Mouse (Mus musculus) neural tube, embryonic 15.5 days (tissue): ENCODE measurements around the gene Polr1d. TPM values are rescaled to one million over a fixed set of nuclear protein-coding genes. Genes with fewer than 3 reads are reported as not detected.

Experiments
- ATAC-seq: fragments of 200-750 bp; cut with Nextera tagmentation; 2 replicates; pipeline ENCODE4 v1.8.0; 2017; ENCODE audit warnings: mild to moderate bottlenecking, moderate TSS enrichment, moderate library complexity; ENCODE audit not compliant: low FRiP score
- H3K27ac ChIP-seq: fragments of 300-500 bp; sonication (generic); replicated peaks from 2 replicates; pipeline ENCODE4 v1.5.1; 2015; ENCODE audit warnings: mild to moderate bottlenecking, inconsistent platforms
- H3K27me3 ChIP-seq: fragments of 300-500 bp; sonication (generic); replicated peaks from 2 replicates; pipeline ENCODE4 v1.6.1; 2015; ENCODE audit warnings: inconsistent platforms
- H3K36me3 ChIP-seq: fragments of 300-500 bp; sonication (generic); 2 replicates; pipeline ENCODE4 v1.6.1; 2015; ENCODE audit warnings: inconsistent platforms
- H3K4me1 ChIP-seq: fragments of 300-500 bp; sonication (generic); 2 replicates; pipeline ENCODE4 v1.6.1; 2015; ENCODE audit warnings: inconsistent platforms
- H3K4me2 ChIP-seq: fragments of 300-500 bp; sonication (generic); 2 replicates; pipeline ENCODE4 v1.6.1; 2015; ENCODE audit warnings: inconsistent platforms, mild to moderate bottlenecking, moderate library complexity
- H3K4me3 ChIP-seq: fragments of 300-500 bp; sonication (generic); replicated peaks from 2 replicates; pipeline ENCODE4 v1.5.1; 2015; ENCODE audit warnings: mild to moderate bottlenecking, inconsistent platforms
- H3K9ac ChIP-seq: fragments of 300-500 bp; sonication (generic); replicated peaks from 2 replicates; pipeline ENCODE4 v1.6.1; 2015; ENCODE audit warnings: mild to moderate bottlenecking, inconsistent platforms
- H3K9me3 ChIP-seq: fragments of 300-500 bp; sonication (generic); replicated peaks from 2 replicates; pipeline ENCODE4 v1.6.1; 2016; ENCODE audit warnings: inconsistent platforms
- WGBS: fragments of 180-500 bp; shearing (Covaris S2); methylation state at CpG from one replicate; pipeline ENCODE4 v1.1.7; 2015; ENCODE audit warnings: mixed read lengths; 5-methylcytosine and 5-hydroxymethylcytosine counted together
- polyA plus RNA-seq: library from polyadenylated mRNA; unstranded; fragments of >200 nt; fragmentation: Nextera tagmentation; extraction: Ambion mirVana; gene quantifications from 2 replicates; pipeline ENCODE4 v1.2.1, GENCODE M21; 2015

Gene Polr1d
- polyA plus RNA-seq, 1 experiment from 2014 or later: 106 TPM

DNA sequence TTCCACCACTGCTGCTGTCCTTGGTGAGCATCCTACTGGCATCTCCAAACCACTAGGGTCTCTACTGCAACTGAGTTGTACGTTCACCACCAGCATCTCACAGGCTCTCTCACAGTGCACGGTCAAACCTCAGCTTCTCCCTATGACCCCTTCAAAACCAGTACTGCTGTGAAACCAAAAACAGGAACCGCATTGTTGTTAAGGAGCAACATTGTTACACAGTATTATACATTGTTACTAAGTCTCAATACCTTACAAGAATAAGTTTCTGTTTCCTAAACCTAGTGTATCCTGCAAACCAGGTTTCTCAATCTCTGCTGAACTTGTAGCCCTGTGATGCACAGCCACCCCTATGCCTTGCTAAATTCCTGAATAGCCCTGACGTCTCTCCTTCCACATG, 51.0 kb downstream of the Polr1d start:
- WGBS: 86% methylated on average over 4 of the region's 4 CpGs
- H3K27ac ChIP-seq: no peak overlapping the region
- H3K27me3 ChIP-seq: 0 out of 2 replicates have a peak, but pooled peaks cover 3% of the 10 kb centered on the region
- no peak overlapping the region for H3K4me3 ChIP-seq
- peaks cover 4% of the 10 kb centered on the region; the same call in 1 of the 2 replicates for H3K4me1 ChIP-seq
- H3K4me2 ChIP-seq: no peak overlapping the region
- H3K36me3 ChIP-seq: no peaks in the 10 kb centered on the region
- no peak overlapping the region for H3K9ac ChIP-seq
- no peak for ATAC-seq
- H3K9me3 ChIP-seq: no peaks in the 10 kb centered on the region

DNA sequence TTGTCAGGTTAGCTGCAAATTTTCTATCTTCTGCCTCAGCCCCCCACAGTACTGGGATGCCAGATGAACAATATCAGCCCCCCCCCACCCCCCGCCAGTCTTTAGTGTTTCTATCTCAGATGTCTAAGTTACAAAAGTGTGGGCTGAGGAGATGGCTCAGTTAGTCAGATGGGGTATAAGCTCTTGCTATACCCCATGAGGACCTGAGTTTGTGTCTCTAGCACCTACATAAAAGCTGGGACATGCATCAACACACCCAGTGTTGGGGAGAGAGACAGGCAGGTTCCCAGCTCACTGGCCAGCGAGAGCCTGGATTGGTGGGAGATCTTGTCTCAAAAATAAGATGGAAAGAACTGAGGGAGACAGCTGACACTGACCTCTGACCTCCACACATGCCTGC, 52.6 kb downstream of the Polr1d start:
- no peak overlapping the region for H3K4me2 ChIP-seq
- H3K4me3 ChIP-seq: no peak overlapping the region
- H3K27me3 ChIP-seq: 0 out of 2 replicates have a peak, but pooled peaks cover 3% of the 10 kb centered on the region
- no peaks in the 10 kb centered on the region for H3K36me3 ChIP-seq
- 95% methylated on average over 2 of the region's 2 CpGs for WGBS
- H3K4me1 ChIP-seq: peaks cover 8% of the 10 kb centered on the region
- H3K9ac ChIP-seq: no peak overlapping the region
- H3K27ac ChIP-seq: no peak overlapping the region
- ATAC-seq: no peak
- no peaks in the 10 kb centered on the region for H3K9me3 ChIP-seq

DNA sequence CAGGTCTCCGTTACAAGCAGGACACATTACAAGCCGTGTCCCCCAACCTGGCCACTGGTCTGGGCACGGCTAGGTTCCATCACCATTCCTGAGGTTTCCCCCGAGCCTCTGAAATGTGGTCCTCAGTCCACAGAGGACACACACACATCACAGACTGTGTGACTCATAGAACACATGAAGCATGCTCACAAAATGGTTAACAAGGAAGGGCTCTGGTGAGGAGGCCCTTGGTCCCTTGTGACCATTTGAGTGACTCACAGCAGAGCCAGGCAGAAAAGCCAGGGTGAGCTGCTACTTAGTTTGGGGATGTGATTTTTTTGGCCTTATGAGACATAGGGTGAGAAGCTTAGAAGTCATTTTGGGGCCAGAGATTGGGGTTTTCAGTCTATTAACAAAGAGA, 55.1 kb downstream of the Polr1d start:
- Histone ChIP-seq H3K4me1 (peaks cover 4% of the 10 kb centered on the region), H3K36me3 (no peaks in the 10 kb centered on the region), H3K4me3 (no peak overlapping the region), H3K27ac (no peak overlapping the region), H3K9me3 (no peaks in the 10 kb centered on the region), H3K27me3 (peaks cover 24% of the 10 kb centered on the region), H3K9ac (no peak overlapping the region), H3K4me2 (no peak overlapping the region)
- ATAC-seq: no peak
- 88% methylated on average over 4 of the region's 4 CpGs for WGBS

DNA sequence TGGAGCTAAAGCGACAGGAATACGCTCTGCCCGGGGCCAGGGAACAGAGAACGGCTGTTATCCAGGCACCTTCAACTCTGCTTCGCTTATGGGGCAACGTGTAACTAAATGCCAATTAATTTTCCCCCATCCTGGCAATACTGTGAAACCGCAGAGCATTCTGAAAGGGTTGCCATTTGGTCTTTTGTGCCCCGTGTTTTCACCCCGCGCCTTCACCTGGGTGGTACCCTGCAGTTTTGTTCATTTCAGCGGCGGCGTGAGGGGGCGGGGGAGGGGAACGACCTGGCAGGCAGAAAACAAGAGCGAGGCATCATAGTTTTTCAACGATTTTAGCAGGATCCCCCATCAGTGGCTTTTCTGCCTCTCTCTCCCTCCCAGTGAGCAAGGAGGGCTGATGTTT, 56.8 kb downstream of the Polr1d start:
- H3K9ac ChIP-seq: no peak overlapping the region
- peak overlapping the region; percentile 55 for H3K4me2 ChIP-seq
- H3K27ac ChIP-seq: no peak overlapping the region
- no peaks in the 10 kb centered on the region for H3K9me3 ChIP-seq
- ATAC-seq: no peak
- H3K4me1 ChIP-seq: peaks cover 4% of the 10 kb centered on the region
- WGBS: 7% methylated on average over 17 of the region's 17 CpGs
- peak overlapping the region; percentile 20 for H3K4me3 ChIP-seq
- peaks cover 24% of the 10 kb centered on the region for H3K27me3 ChIP-seq
- H3K36me3 ChIP-seq: no peaks in the 10 kb centered on the region

DNA sequence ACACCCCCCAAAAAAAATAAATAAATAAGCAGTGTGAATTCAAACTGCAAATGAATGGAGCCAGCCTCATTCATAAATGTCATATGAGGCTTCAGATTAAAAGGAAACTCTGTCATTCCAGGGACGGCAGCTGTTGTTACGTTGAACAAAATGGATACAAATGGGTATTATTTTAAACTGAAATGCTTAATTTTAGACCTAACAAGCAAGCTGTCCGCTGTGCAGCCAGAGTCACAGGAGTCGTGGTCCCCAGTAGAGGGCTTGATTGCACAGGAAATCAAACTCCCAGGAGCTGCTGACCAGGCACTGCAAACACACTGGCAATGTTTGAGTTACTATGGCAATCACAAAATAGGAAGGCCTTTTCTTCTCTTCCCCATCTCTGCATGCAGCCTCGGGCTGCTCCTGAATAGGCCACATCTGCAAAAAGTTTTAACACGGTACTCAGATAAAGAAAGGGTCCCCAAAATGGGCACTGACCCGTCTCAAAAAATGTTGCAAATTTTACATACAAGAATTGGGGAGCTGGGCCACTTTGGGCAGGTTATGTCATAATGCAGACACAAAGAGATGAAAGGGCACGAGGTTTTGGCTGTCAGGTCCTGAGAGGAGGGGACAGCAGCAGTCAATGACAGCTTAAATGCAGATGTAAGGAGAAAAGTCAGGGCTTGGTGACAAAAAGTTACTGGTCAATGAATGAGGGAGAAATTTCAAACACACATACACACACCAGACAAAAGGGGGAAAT, 57.7 kb downstream of the Polr1d start:
- Histone ChIP-seq H3K27ac (no peak overlapping the region), H3K36me3 (no peaks in the 10 kb centered on the region), H3K9ac (no peak overlapping the region), H3K27me3 (peaks cover 24% of the 10 kb centered on the region), H3K4me2 (no peak overlapping the region), H3K9me3 (no peaks in the 10 kb centered on the region), H3K4me3 (no peak overlapping the region), H3K4me1 (peaks cover 4% of the 10 kb centered on the region)
- ATAC-seq: no peak
- WGBS: 14% methylated on average over 8 of the region's 8 CpGs

GRCm38 (mm10) chr5:147135089-147135446, 58.2 kb downstream of the Polr1d start:
- Histone ChIP-seq H3K9ac (no peak overlapping the region), H3K27ac (no peak overlapping the region), H3K4me1 (peaks cover 4% of the 10 kb centered on the region), H3K4me3 (no peak overlapping the region), H3K27me3 (peaks cover 24% of the 10 kb centered on the region), H3K9me3 (no peaks in the 10 kb centered on the region), H3K36me3 (no peaks in the 10 kb centered on the region), H3K4me2 (no peak overlapping the region)
- no peak for ATAC-seq
- 67% methylated on average over 3 of the region's 3 CpGs for whole genome bisulfite sequencing

GRCm38 (mm10) chr5:147135994-147136393, 59.1 kb downstream of the Polr1d start:
- no peaks in the 10 kb centered on the region for H3K9me3 ChIP-seq
- H3K4me3 ChIP-seq: no peak overlapping the region
- no peak overlapping the region for H3K4me2 ChIP-seq
- H3K4me1 ChIP-seq: peaks cover 4% of the 10 kb centered on the region
- ATAC-seq: no peak
- H3K36me3 ChIP-seq: no peaks in the 10 kb centered on the region
- no peak overlapping the region for H3K27ac ChIP-seq
- peaks cover 24% of the 10 kb centered on the region for H3K27me3 ChIP-seq
- no peak overlapping the region for H3K9ac ChIP-seq
- WGBS: 22% methylated on average over 13 of the region's 13 CpGs

- no peak for ATAC-seq
- no peak overlapping the region for H3K4me2 ChIP-seq
Observed at GRCm38 (mm10) chr5:147147340-147147739, 70.5 kb downstream of the Polr1d start.

DNA sequence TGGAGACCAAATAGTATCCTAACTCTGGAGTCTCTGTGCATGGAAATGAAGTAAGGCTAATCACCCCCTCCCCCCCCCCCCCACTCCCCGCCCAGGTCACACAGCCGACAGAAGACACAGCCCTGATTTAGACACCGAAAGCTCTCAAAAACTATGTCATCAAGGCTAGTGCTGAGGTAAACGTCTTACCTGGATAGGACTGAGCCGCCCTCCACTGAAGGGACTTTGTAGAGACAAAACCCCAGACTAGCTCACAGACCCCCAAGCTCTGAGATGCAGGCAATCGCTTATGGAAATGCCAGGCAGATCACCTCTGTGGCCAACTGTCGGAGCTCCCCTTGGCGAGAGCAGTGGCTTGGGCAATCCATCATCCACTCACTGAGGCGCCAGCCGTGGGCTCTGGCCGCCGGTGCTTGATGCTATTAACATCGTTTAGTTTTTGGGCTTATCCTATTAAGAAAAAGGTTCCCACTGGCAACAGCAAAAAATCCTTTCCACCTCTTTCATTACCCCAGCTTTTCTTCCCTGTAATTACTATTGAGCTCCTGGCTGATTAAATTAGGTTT, 78.0 kb downstream of the Polr1d start:
- no peak overlapping the region for H3K4me3 ChIP-seq
- no peaks in the 10 kb centered on the region for H3K9me3 ChIP-seq
- H3K4me1 ChIP-seq: peaks cover 17% of the 10 kb centered on the region
- 0 out of 2 replicates have a peak, but pooled peaks have one; percentile 74 for ATAC-seq
- under 1% methylated on average over 13 of the region's 13 CpGs for WGBS
- H3K36me3 ChIP-seq: no peaks in the 10 kb centered on the region
- H3K4me2 ChIP-seq: no peak overlapping the region
- H3K27ac ChIP-seq: no peak overlapping the region
- H3K27me3 ChIP-seq: peaks cover 20% of the 10 kb centered on the region
- no peak overlapping the region for H3K9ac ChIP-seq

More at GRCm38 (mm10) chr5:147147340-147147739, 70.5 kb downstream of the Polr1d start:
- Histone ChIP-seq H3K4me1 (no peaks in the 10 kb centered on the region), H3K27ac (no peak overlapping the region), H3K27me3 (0 out of 2 replicates have a peak, but pooled peaks cover 8% of the 10 kb centered on the region), H3K36me3 (no peaks in the 10 kb centered on the region), H3K4me3 (no peak overlapping the region), H3K9me3 (0 out of 2 replicates have a peak, but pooled peaks cover 5% of the 10 kb centered on the region), H3K9ac (no peak overlapping the region)

DNA sequence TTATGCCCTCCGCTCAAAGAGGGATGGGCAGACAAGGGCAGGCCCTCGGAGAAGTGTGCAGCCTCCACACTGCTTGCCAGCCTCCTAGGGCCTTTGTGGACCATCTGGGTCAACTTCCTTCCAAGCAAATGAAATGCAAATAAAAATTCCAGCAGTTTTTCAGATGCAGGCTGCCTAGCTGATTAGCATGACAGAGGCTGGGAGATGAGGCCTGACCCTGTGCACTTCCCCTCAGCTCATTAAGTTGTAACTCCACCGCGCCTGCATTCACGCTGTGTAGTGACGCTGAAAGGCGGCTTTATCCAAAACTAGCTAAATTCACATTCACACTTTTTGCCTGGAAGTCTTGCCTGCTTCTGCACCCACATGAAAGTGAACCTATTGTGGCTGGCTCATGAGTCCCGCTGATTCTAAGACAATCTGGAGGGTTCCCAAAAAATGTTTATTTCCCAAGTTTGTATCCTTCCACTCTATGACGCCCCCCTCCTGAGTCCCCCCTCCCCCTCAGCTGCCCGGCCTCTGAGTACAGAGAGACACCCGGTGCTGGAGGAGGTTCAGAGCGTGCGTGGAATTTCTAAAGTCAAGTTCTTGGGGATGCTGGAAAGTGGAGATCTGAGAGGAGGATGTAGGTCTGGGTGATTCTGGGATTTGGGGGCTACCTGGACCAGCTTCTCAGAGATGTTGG, 78.7 kb downstream of the Polr1d start:
- Histone ChIP-seq H3K36me3 (no peaks in the 10 kb centered on the region), H3K27me3 (peaks cover 24% of the 10 kb centered on the region), H3K4me1 (peaks cover 17% of the 10 kb centered on the region), H3K27ac (0 out of 2 replicates have a peak overlapping the region, but pooled peaks have one; percentile 3), H3K4me3 (no peak overlapping the region), H3K9me3 (no peaks in the 10 kb centered on the region), H3K4me2 (no peak overlapping the region), H3K9ac (no peak overlapping the region)
- peak; percentile 89 for ATAC-seq
- WGBS: 6% methylated on average over 13 of the region's 13 CpGs

DNA sequence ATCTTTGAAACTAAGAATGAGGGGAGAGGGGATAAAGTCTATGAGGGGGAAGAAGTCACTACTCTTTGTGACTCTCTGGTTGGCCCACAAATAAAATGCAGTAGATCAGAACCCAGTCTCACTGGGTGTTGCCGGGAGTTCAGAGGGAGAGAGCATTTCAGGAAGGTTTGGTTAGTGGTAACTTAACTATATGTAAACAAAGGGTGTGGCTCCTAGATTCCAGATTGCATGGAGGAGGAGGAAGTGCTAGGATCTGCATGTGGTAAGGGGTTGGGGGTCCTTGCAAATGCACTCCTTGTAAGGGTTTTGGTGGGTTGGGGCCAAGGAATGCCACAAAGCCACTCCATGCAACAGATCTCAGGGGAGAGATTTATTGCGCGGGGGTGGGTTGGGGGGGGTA, 79.5 kb downstream of the Polr1d start:
- no peaks in the 10 kb centered on the region for H3K9me3 ChIP-seq
- H3K4me1 ChIP-seq: peaks cover 17% of the 10 kb centered on the region
- no peak for ATAC-seq
- peaks cover 24% of the 10 kb centered on the region for H3K27me3 ChIP-seq
- no peaks in the 10 kb centered on the region for H3K36me3 ChIP-seq
- 0 out of 2 replicates have a peak overlapping the region, but pooled peaks have one; percentile 3 for H3K27ac ChIP-seq
- 15% methylated on average over 3 of the region's 3 CpGs for WGBS
- no peak overlapping the region for H3K4me3 ChIP-seq
- no peak overlapping the region for H3K4me2 ChIP-seq
- no peak overlapping the region for H3K9ac ChIP-seq

GRCm38 (mm10) chr5:147157441-147157840, 80.6 kb downstream of the Polr1d start:
- Histone ChIP-seq H3K36me3 (no peaks in the 10 kb centered on the region), H3K4me1 (peaks cover 17% of the 10 kb centered on the region), H3K4me2 (no peak overlapping the region), H3K9ac (no peak overlapping the region), H3K4me3 (no peak overlapping the region), H3K9me3 (no peaks in the 10 kb centered on the region), H3K27ac (no peak overlapping the region), H3K27me3 (peaks cover 20% of the 10 kb centered on the region)
- ATAC-seq: no peak
- 72% methylated on average over 7 of the region's 7 CpGs for WGBS
